Mouse (Mus musculus) cortical plate, adult 2 months (tissue): ENCODE data around the gene E030018B13Rik.

Experiments used
- CTCF ChIP-seq: fragments of 200-500 bp; IDR thresholded peaks from 2 replicates; pipeline ENCODE4 v1.5.1; 2011; ENCODE audit warnings: mild to moderate bottlenecking, control low read depth, low read length; ENCODE audit not compliant: insufficient read depth; ENCODE audit errors: extremely low read depth
- POLR2A ChIP-seq: fragments of 200-500 bp; IDR thresholded peaks from 2 replicates; pipeline ENCODE4 v1.6.1; 2011; ENCODE audit warnings: mild to moderate bottlenecking, low read length, control low read depth; ENCODE audit not compliant: insufficient read depth; ENCODE audit errors: extremely low read depth

- TF ChIP-seq POLR2A (no peak), CTCF (no peak)
Measured at GRCm38 (mm10) chr7:63897655-63898054, 19.0 kb upstream of the E030018B13Rik start.
